Mouse (Mus musculus) brown adipose tissue, adult 24 weeks (tissue): ENCODE results near the gene Stx12. TPM values are rescaled to one million over a fixed set of nuclear protein-coding genes. Genes with fewer than 3 reads are reported as not detected.

Source experiments
- H3K27ac ChIP-seq: fragments of 200-500 bp; replicated peaks from 2 replicates; pipeline ENCODE4 v1.5.1; 2012; ENCODE audit warnings: low read depth, mild to moderate bottlenecking, low read length
- H3K4me1 ChIP-seq: fragments of 200-500 bp; 2 replicates; pipeline ENCODE4 v1.6.1; 2012; ENCODE audit warnings: low read length, mixed read lengths; ENCODE audit not compliant: control insufficient read depth, insufficient read depth, insufficient read length
- H3K4me3 ChIP-seq: fragments of 200-500 bp; 2 replicates; pipeline ENCODE4 v1.5.1; 2012; ENCODE audit warnings: low read depth, mild to moderate bottlenecking, low read length, moderate library complexity; ENCODE audit not compliant: insufficient read depth
- polyA plus RNA-seq: library from polyadenylated mRNA; stranded (reverse); fragments of >200 nt; gene quantifications from 2 replicates; pipeline ENCODE4 v1.2.4, GENCODE M21; 2012; ENCODE audit not compliant: missing spikeins, insufficient read depth, insufficient read length

The Stx12 gene
- polyA plus RNA-seq, 1 experiment, result 53.6 TPM

GRCm38 (mm10) chr4:132818442-132818841 is 65.9 kb downstream of the Stx12 start:
- H3K4me1 ChIP-seq, result peaks cover 2% of the 10 kb centered on the region; the same call in 1 of the 2 replicates
- no peak overlapping the region for H3K4me3 ChIP-seq
- H3K27ac ChIP-seq, result no peak overlapping the region

- peak overlapping the region; percentile 78 for H3K27ac ChIP-seq
- H3K4me3 ChIP-seq, result no peak overlapping the region
- peaks cover 2% of the 10 kb centered on the region; the same call in 1 of the 2 replicates for H3K4me1 ChIP-seq
Observed at GRCm38 (mm10) chr4:132816855-132817254, 67.5 kb downstream of the Stx12 start.

- Histone ChIP-seq H3K4me3 (no peak overlapping the region), H3K27ac (peak overlapping the region; percentile 78), H3K4me1 (peaks cover 2% of the 10 kb centered on the region; the same call in 1 of the 2 replicates)
Observed at GRCm38 (mm10) chr4:132816404-132816803, 67.9 kb downstream of the Stx12 start.

- Histone ChIP-seq H3K27ac (peak overlapping the region; percentile 41), H3K4me3 (no peak overlapping the region), H3K4me1 (peaks cover 11% of the 10 kb centered on the region)
Observed at GRCm38 (mm10) chr4:132809621-132810020, 74.7 kb downstream of the Stx12 start.

- Histone ChIP-seq H3K4me3 (no peak overlapping the region), H3K27ac (peak overlapping the region; percentile 73), H3K4me1 (peaks cover 15% of the 10 kb centered on the region)
Observed at GRCm38 (mm10) chr4:132807771-132808641, 76.3 kb downstream of the Stx12 start.

GRCm38 (mm10) chr4:132806620-132807191 is 77.6 kb downstream of the Stx12 start:
- no peak overlapping the region for H3K4me3 ChIP-seq
- peaks cover 19% of the 10 kb centered on the region for H3K4me1 ChIP-seq
- H3K27ac ChIP-seq, result 0 out of 2 replicates have a peak overlapping the region, but pooled peaks have one; percentile 12

- no peak overlapping the region; the same call in 1 of the 2 replicates for H3K27ac ChIP-seq
- H3K4me1 ChIP-seq, result peaks cover 19% of the 10 kb centered on the region
- no peak overlapping the region for H3K4me3 ChIP-seq
Observed at GRCm38 (mm10) chr4:132805599-132806197, 78.6 kb downstream of the Stx12 start.

- Histone ChIP-seq H3K4me1 (peaks cover 19% of the 10 kb centered on the region), H3K27ac (peak overlapping the region; percentile 54; the same call in 1 of the 2 replicates), H3K4me3 (no peak overlapping the region)
Observed at GRCm38 (mm10) chr4:132805146-132805545, 79.2 kb downstream of the Stx12 start.

- Histone ChIP-seq H3K4me1 (peaks cover 19% of the 10 kb centered on the region), H3K27ac (peak overlapping the region; percentile 26; the same call in 1 of the 2 replicates), H3K4me3 (no peak overlapping the region)
Observed at GRCm38 (mm10) chr4:132804331-132804730, 80.0 kb downstream of the Stx12 start.

- H3K4me1 ChIP-seq, result peaks cover 19% of the 10 kb centered on the region
- no peak overlapping the region for H3K4me3 ChIP-seq
- no peak overlapping the region for H3K27ac ChIP-seq
Observed at GRCm38 (mm10) chr4:132803876-132804275, 80.4 kb downstream of the Stx12 start.

Other genes starting within 250 kb of the Stx12 start
- gene Eya3, start 245.5 kb downstream of the Stx12 start, polyA plus RNA-seq, result 13.8 and 20.5 TPM in 2 replicates
- gene Xkr8, start 152.0 kb downstream of the Stx12 start, polyA plus RNA-seq, result 2.5 and 2.7 TPM in 2 replicates
- 0.92 TPM in 1 of 2 replicates, not detected in the other for gene Smpdl3b, start 127.3 kb downstream of the Stx12 start, polyA plus RNA-seq
- 3.5 and 6.6 TPM in 2 replicates for gene Rpa2, start 116.2 kb downstream of the Stx12 start, polyA plus RNA-seq
- gene Themis2, start 88.1 kb downstream of the Stx12 start, polyA plus RNA-seq, result 2.8 and 3.4 TPM in 2 replicates
- gene Ppp1r8, start 41.3 kb downstream of the Stx12 start, polyA plus RNA-seq, result 17.3 and 20.4 TPM in 2 replicates
- 15.7 and 17.8 TPM in 2 replicates for gene Fam76a, start 38.0 kb upstream of the Stx12 start, polyA plus RNA-seq
- gene Fgr, start 89.6 kb upstream of the Stx12 start, polyA plus RNA-seq, result 0.55 TPM in 1 of 2 replicates, not detected in the other
- gene Ahdc1, start 126.8 kb upstream of the Stx12 start, polyA plus RNA-seq, result 16.4 and 26.1 TPM in 2 replicates
- gene Wasf2, start 246.0 kb upstream of the Stx12 start, polyA plus RNA-seq, result 39.6 and 39.8 TPM in 2 replicates